Mouse (Mus musculus): ENCODE measurements around the gene Npffr2.
"Not testable (repeated sequence)": the region's sequence is repeated elsewhere in the genome, so short reads cannot be mapped to it uniquely, and the experiment has no call there.

The Npffr2 gene

DNA sequence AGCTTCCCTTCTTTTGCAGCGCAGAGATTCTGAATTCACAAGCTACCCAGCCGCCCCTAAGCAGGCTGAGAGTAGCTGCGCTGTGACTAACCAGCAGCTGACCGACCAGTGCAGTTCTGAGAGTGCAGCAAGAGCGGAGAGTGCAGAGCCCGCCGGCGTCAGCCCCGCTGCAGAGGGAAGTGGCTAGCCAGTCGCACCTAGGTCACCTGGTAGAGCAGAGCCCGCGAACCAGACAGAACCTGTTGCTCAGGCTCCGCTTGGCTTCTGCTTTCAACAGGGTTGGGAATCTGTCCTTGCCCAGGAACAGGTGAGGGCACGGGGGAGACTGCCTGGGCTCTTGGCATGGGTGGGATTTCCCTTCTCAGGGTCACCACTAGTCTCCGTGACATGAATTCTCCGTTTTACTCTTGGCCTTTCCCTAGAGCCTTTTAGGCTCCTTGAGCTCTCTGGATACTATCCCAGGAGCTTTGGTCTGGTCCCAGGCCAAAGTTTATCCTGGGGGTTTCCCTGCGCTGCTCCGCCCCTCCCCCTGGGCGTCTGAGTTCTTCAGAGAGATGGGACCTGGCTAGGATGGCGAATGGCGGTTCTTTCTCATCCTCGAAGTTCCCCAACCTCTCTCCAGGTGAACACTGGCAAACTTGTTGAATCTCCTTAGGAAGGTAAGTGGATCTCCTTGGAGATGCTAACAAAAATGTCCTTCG lies at the start of gene Npffr2:
TSS of gene Npffr2 (plus strand) at position 552 of the 701 bp plus-strand sequence.
- in situ Hi-C loops (cut with MboI, MseI), result no loop called here

DNA sequence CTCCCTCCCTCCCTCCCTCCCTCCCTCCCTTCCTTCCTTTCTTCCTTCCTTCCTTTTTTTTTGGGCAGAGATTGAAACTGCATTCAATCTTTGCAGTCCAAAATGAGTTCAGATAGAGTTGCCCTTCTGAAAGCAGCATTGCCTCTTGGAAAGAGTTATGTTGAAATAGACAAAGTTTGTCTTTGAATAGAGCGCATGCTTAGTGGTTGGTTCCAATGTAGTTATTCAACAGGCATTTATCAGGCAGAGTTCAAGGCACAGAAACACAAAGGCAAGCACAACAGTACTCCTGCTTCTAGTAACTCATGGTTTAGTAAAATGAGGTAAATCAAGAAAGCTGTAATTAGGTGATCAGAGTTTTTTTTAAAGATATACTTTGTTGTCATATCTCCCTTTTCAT lies 34.7 kb upstream of the Npffr2 start:
- in situ Hi-C loops (cut with MboI, MseI), result no loop called here

DNA sequence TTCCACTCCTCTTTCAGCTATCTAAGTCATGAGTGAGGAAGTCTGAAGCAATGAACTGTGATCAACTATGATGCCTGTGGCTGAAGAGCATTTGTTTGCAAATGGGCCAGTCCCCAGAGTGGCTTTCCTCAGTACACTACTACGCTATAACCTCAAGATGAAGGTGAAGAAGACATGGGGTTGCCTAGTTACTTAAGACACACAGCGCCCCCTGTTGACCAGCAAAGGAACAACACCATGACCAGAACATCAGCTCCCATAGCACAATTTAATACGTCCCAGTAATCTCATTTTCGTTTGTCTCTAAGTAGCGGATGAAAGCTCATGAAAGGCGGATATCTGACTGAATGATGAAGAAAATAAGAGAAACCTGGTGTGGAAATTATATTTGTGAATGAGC lies 27.0 kb upstream of the Npffr2 start:
- in situ Hi-C loops (cut with MboI, MseI), result no loop called here

DNA sequence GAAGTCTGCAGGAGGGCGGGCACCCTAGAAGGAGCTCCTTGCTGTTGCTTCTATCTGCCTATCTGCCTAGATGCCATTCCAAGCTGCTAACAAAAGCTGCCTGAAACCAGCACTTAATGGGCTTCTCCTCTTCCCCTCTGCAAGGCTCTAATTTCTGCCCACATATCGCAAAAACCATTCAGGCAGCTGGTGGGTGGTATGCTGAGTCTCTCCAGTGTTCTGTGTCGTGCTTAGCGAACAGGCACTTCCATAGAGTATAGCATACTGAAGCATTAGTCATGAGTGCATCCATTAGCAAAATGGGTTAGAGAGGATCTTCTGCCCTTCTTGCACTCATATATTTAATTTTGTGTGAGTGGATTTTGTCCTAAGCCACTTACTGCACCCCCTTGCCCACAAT lies 8.6 kb upstream of the Npffr2 start:
- in situ Hi-C loops (cut with MboI, MseI), result no loop called here

DNA sequence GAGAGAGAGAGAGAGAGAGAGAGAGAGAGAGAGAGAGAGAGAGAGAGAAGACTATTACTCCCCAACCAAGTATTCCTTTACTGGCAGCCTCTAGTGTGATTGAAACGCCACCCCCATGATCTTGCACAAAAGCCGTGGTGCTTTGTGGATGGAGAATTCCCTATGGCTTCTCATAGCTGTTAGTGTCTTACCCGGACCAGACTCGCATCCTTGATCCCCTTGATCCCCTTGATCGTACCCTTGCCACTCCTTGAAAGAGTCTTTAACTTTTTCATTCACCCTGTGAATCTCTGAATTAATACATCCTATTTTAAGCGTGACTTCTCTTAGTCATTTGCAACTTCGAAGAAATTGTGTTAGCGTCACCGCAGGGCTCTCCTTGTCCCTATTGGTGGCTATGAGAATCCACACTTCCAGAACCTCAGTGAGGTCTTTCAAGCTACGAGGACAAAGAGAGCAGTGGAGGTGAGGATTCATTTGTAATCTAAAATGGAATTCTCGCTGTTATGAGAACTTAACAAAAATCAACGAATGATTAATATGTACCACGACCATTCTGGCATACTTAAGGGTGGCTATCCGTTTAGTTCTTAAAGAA lies 949 bp upstream of the Npffr2 start:
- in situ Hi-C loops (cut with MboI, MseI), result no loop called here

DNA sequence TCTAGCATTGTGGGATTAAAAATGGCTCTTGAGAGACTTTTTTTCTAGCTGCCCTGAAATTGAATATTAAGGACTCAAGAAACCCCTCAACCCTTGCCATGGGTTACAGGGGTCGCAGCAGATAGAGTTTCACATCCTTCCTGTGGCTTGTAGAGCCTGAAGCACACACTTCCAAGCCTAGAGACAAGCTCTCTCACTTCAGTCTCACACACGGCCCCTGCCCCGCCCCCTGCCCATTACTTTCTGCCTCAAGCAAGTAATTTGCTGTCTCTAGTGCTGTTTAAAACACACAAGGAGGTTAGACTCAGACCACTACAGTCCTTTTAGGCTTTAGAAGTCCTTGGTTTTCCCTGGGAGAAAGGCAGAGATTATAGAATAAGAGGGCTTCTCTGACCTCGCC lies 1.7 kb downstream of the Npffr2 start:
- in situ Hi-C loops (cut with MboI, MseI), result no loop called here

DNA sequence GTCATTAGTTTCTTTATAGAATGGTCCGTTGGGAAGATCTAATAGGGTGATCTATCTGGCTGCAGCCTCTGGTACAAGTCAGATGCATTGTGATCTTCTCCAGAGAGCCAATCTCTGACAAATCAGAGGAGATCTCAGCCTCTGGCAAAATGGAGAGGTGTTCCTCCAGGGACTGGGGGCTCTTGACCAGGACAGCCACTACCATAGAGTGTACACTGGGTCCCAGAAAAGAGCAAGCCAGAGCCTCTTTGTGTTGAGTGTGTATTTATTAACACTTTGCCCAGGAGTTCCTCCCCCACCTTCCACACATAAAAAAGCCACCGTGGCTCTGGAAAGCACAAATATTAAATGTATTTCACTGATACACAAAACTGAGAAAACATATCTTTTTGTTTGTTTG lies 2.2 kb downstream of the Npffr2 start:
- in situ Hi-C loops (cut with MboI, MseI), result no loop called here

DNA sequence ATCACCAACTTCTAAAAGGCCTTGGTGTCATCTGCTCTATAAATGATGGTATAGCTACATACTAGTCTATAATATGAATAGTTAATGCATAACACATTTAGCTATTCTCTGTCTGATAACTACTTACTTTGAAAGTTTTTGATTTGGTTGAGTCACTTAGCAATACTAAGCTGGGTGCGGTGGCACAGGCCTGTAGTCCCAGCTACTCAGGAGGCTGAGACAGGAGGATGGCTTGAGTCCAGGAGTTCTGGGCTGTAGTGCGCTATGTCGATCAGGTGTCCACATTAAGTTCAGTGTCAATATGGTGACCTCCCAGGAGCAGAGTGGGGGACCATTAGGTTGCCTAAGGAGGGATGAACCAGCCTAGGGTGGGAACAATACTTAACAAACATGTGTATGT lies 8.8 kb downstream of the Npffr2 start:
- in situ Hi-C loops (cut with MboI, MseI), result no loop called here

DNA sequence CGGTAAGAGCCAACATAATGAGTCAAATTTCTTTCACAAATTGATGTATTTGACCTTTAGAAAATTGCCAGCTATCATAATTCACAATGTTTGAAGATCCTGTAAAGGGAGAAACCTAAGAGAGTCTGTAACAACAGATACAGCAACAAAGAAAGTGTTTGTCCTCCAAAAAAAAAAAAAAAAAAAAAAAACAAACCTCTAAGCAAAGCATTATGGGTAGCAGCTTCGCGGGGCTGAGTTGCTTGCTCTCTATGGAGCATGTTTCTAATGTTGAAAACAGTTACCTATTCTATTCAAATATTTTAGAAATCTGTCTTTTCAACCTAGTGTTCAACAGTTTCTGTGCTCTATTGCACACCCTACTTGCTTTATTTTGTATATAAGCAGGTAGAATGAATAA lies 15.2 kb downstream of the Npffr2 start:
- in situ Hi-C loops (cut with MboI, MseI), result no loop called here

DNA sequence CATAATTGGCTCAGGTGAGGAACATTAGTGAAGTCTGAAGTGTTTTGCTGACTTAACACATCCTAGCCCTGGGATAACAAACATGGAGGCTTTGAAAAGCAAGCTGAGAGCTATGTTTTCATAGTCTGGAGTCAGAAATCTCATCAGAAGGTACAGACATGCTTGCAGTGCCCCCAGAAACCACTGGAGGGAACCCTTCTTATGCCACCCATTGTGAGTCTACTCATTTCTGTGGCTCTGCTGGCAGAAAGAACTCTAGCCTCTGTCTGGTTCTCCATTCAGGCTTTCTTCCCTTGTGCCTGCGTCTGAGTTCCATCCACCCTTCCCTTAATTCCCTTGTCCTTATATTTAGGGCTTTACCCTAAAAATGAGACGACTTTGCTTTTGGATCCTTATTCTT lies 16.2 kb downstream of the Npffr2 start:
- in situ Hi-C loops (cut with MboI, MseI), result no loop called here

DNA sequence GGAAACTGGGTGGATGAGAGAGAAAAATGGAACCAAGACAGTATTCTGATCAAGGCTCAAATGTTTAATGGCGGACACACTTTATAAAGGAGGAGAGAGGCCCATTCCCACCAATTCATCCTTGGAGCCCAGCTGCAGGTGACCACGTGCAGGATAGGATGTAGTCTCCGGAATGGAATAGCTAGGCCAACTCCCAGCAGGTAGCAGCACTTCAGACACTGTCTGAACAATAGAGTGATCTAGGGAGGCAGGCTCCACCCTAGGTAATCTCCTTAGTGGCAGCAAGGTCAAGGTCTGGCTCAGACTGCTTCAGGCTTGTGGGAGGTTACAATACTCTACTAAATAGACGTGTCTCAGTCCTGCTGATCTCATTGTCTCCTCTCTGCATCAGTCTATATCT lies 31.9 kb downstream of the Npffr2 start:
- in situ Hi-C loops (cut with MboI, MseI), result not testable (repeated sequence)

DNA sequence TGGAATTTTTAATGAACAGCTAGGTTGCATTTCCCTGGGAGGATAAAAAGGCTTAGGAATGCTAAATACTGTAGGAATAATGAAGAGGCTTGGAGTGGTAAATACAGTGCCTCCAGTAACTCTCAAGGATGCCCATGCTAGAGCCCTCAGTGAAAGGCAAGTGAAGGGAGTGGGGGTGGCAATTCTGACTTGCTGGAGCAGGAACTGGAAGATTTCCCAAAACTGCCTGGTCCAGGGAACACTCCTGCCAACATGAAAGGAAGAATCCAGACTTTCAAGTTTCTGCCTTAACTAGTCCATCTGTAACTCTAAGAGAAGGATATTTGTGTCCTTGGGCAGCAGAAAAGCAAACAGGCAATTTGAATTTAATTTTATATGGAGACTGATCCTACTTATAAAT lies 34.2 kb downstream of the Npffr2 start:
- in situ Hi-C loops (cut with MboI, MseI), result no loop called here

DNA sequence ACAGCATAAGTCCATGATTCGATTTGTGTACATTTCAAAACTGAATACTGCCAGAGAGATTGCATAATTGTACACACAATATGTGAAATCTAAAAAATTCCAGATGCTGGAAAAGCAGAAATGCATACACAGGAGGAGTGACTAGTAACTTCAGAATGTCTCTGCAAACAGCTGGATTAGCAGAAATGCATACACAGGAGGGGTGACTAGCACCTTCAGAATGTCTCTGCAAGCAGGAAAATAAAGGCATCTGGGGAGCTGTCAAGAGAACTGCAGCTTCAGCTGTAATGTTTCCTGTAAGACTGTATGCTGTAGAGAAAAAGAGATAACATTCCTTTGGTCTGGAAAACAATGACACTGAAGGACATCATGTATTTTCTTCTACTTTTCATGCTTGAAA lies 51.4 kb downstream of the Npffr2 start:
- in situ Hi-C loops (cut with MboI, MseI), result no loop called here

DNA sequence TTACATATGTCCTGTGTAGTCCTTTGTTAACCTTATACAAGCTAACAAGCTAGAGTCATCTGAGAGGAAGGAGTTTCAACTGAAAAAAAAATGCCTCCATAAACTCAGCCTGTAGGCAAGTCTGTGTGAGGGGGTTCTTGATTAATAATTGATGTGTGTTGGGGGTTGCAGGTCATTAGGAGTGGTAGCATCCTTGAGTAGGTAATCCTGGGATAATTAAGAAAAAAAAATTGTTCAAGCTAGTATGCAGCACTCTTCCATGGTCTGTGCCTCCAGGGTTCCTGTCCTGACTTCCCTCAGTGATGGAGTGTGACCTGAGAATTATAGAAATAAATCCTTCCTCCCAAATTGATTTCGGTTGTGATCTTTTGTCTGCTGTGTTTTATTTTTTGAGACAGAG lies 52.0 kb downstream of the Npffr2 start:
- in situ Hi-C loops (cut with MboI, MseI), result no loop called here

DNA sequence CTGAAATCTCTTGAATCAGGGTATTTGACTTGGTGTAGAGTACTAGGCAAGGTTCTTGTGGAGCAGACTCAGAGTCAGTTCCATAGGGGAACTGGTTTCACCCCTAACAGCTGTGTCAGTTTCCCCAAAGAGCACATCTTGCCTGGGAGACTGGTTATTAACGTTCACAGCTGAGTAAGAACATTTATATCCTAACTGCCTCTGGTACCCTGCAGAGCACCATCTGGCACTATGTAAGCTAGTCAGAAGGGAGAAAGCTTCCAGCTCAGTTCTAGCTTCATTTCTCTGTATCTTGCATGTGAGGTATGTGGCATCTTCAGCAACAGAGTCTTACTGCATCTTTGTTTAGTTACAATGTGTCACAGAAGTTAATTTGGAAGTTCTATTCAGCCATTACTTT lies 53.9 kb downstream of the Npffr2 start:
- in situ Hi-C loops (cut with MboI, MseI), result no loop called here

DNA sequence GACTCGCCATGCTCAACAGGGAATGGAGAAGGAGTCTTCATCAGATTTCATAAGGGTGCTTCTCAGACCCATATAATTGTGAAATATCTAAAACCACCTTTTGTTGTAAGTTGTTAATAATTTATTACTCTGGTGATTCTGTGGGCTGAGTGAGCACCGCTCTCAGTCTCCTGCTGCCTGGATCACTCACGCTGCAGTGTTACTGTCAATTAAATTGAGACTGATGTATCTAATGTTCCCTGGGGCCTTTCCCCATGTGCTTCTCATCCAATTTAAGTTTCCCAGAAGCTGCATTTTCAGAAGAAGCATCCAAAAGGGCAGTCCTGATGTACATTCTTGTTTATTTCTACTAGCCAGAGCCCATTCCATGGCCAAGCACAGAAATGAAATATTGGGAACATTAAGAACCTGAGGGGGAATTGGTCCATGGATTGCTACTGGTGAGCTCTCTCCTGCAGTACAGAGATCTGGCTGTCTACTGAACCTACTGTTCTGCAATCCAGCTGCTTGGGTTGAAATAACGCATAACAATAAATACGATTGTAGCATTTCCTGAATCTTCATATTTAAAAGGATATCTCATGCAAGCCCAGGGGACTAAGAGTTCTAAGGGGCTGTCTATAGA lies 54.6 kb downstream of the Npffr2 start:
- in situ Hi-C loops (cut with MboI, MseI), result no loop called here

DNA sequence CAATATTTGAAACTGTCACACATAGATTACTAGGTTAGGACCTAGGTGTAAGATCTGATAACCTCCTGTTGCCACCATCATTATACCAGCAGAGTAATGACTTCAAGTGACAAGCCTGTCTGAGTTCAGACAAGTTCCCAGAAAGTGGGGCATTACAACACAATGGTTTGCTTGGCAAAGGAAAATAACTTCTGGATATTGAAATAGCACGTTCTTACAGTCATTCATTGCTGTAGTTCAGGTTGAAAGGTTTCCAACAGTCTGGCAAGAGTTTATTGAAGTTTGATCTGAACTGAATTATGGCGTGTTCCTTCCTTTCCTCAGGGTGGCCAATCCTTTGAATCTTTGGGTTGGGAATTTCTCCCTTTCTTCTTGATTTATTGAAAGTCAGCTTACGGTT lies 57.8 kb downstream of the Npffr2 start:
- in situ Hi-C loops (cut with MboI, MseI), result no loop called here

DNA sequence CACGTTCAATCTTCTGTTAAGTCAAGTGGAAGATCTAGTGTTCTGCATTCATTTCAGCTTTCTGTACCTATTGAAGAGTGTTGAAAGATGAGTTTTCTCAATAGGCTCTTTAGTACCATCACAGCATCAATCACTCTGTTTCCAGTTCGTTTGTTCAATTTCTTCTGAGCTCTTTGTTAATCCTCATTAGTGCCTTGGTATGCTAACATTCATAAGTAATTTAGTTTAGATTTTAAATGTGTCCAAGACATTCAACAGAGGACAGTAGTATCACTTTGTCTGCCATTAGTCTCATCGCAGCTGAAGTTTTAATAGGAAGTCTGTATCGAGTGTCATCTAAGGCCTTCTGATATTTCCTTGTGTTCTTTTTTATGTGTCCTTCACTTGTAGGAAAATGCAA lies 65.1 kb downstream of the Npffr2 start:
- in situ Hi-C loops (cut with MboI, MseI), result no loop called here

DNA sequence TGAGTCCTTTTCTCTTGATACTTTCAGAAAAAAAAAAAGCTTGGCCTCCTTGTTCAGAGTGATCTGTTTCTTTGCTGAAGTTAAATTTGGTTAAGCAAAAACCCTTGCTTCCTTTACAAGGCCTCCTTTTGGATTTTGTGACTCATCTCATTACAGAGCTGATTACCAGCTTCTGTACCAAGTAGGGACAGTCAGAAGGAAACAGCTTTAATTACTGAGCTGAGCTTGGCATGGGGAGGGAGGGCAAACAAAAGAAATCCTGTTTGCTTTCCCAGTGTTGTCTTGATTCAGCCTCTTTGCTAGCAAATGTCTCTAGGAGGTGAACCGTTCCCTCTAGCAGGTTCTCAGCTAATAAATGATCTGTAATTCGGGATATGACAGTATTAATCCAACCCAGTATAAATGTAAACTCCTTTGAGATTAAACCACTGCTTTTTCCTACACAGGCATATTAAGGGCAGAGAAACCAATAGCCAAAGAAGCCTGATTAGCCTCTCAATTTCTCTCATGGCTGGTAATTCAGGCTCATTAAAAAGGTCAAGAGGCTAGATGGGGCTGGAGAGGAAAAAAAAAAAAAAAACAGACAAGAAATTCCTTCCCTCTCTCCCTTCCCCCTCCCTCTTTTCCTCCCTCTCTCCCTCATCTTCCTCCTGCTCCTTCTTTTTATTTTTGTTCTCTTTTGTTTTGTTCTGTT lies 84.2 kb downstream of the Npffr2 start:
- in situ Hi-C loops (cut with MboI, MseI), result no loop called here

DNA sequence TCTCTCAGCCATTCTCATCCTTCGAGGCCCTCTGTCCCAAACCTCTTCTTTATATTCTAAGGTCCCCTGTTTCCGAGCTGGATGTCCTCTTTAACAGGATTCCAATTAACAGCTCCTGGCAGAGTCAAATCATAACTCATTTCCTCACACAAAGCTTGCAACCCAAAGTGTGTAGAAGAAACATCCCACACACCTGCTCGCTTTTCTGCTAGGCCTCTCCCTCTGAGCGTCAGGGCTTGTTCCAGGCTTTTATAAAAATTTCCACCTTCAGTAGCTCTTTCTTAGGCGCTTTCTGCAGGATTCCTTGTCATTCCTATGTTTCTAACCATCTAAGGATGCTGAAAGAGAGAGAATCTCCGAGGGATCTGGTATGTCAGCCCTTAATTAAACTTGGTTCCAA lies 85.0 kb downstream of the Npffr2 start:
- in situ Hi-C loops (cut with MboI, MseI), result no loop called here

DNA sequence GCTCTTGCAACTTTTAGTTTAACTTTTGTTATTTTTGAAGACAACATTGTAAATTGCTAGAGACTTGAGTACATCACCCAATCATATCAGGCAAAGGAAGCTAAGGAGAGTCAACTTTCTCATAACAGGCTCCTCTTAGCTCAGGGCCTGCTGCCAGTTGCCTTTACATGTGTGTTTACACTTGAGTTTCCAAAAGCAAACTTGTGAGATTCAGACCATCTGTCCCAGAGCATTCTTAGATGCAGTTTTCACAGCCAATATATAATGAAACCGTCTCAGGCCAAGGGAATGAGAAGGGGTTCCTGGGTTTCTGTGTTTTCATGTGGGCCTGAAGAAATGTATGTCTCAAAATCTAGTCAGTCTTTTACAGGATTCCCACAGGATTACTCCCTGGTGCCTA lies 104.4 kb downstream of the Npffr2 start:
- in situ Hi-C loops (cut with MboI, MseI), result no loop called here
